Mouse (Mus musculus): ENCODE data around the gene Uba2.

DNA sequence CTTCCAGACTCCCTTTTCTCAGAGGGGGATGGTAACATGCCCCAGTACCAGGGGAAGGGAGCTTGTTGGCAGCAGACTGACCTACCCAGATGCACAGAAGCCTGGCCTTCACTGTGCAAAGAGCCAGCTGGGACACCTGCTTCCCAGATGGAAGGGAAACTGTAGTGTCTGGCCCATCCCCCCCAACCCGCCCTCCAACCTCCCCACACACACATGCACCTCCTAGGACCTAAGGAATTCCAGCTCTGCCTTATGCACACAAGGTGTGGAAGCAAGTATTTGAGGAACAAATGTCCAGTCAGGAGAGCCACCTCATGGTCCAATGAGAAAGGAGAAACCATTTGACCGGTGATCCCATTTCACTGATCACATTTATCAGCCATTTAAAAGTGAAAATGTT, 35.1 kb downstream of the Uba2 start:
- no peak for TF ChIP-seq CTCF (conservative IDR thresholded peaks at IDR 0.05; ENCODE audit: insufficient read depth, insufficient read length, low read depth, low read length)
- no peak for TF ChIP-seq POLR2A (IDR thresholded peaks at IDR 0.05; ENCODE audit: low read depth, low read length)
